Mouse (Mus musculus) olfactory bulb, adult 2 months (tissue): ENCODE data around the gene Tpte.

Experiments
- CTCF ChIP-seq: fragments of 200-500 bp; IDR thresholded peaks from 2 replicates; pipeline ENCODE4 v1.5.1; 2012; ENCODE audit warnings: low read depth, mild to moderate bottlenecking, low read length, moderate library complexity; ENCODE audit not compliant: insufficient read depth
- POLR2A ChIP-seq: fragments of 200-500 bp; IDR thresholded peaks from 2 replicates; pipeline ENCODE4 v1.6.1; 2012; ENCODE audit warnings: mild to moderate bottlenecking, low read depth, low read length, moderate library complexity; ENCODE audit not compliant: insufficient read depth

DNA sequence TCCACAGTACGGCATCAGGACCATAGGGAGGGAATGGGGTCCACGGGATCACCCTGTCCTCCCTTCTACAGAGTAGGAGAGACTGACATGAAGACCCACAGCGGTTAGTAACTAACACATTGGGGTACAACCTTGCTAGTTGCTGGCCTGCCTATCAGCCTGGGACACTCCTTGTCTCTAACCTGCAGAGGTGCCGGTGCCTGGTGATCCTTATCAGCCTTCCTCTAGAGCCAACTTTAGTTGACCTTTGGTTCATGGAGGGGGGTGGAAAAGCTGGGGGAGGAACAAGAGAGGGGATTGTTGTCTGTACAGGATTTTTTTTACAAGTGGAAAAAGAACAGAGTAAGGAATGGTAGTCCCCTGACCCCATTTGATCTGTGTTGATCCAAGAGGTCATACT is 111.2 kb downstream of the Tpte start:
- TF ChIP-seq POLR2A (no peak), CTCF (no peak)
